Mouse (Mus musculus) fibroblast of lung, adult 2 months (primary cell): ENCODE measurements at regions not wholly inside any gene's neighbourhood (a gene's known extent, or its start where the extent isn't known, plus 50 kb on each side); places are given as distances from the start of the nearest gene placed in this dataset.

ENCODE experiments used
- DNase-seq: peaks from one replicate; pipeline ENCODE4 v3.0.0-alpha.2; 2011; ENCODE audit warnings: low read depth

DNA sequence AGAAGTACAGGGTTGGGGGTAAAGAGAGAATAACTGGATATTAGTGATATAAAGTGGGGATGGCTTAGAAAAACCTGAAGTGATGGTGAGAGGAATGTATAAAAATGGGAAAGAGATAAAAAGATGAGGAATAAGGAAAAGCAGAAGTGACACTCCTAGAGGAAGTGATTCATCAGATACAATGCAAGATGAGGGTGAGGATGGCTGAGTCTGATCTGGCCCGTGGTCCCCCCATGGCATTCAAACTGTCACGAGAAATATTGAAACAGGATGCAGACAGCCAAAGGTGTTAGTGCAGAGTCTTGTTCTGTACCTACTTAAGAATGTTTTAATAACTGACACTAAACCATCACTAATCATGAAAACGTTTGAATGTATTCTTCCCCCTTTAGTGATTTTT, 56.2 kb upstream of the Kitl start:
- DNase-seq = no peak

DNA sequence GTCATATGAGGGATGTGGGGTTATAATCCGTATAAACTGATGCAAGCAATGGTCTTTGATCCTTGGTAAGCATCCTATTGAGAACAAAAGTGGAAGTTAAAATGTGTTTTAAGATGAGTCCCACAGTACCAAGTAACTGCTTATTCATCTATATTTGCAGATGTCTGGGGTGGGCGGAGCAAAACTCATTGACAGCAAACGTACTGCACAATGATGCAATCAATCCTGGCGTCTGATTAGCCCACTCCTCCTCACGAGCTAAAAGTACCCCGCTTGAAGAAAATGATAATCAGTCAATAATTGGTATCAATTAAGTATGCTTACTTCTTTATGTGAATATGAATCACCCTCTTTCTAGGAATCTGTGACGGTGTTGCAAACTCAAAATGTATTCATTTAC, 62.9 kb upstream of the Kitl start:
- no peak for DNase-seq

DNA sequence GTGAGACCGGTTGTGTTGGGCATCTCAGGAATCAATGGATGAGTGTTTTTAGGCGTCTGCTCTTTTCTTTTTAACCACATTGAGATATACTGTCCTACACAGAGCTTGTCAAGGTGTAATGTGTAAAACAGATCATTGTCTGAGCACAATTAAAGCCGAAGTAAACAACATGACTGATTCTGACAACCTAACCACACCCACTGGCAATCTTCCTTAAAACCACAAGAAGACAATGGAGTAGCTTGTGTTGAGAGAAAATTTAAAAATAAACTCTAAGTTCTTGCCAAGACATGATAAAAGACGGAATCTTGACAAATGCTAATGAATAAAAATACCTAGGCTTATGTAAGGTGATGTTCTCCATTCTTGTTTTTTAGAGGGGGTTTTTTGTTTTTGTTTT, 63.7 kb upstream of the Kitl start:
- no peak for DNase-seq

GRCm38 (mm10) chr10:99951316-99951715, 64.1 kb upstream of the Kitl start:
- DNase-seq = peak; percentile 44

GRCm38 (mm10) chr10:99948740-99949139, 66.7 kb upstream of the Kitl start:
- DNase-seq = peak; percentile 3

DNA sequence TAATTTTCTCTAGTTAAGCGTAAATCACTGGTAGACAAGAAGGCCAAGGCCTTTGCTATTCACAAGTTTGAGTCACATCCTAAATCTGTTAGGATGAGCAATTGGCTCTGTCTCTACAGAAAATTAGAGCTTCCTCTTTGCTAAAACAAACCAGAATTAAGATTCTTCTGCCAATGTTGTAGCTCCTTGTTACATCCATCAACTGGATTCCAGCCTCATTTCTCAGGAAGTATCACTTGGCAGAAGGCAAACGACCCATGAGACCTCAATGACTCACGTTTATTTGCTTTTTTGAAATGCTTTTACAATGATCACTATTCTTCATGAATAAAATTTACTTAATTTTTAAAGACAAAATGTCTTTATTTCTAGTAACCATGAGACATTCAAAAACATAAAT, 70.0 kb upstream of the Kitl start:
- peak; percentile 35 for DNase-seq

- no peak for DNase-seq
These were observed 73.8 kb upstream of the Kitl start for GRCm38 (mm10) chr10:99941665-99942064.

DNA sequence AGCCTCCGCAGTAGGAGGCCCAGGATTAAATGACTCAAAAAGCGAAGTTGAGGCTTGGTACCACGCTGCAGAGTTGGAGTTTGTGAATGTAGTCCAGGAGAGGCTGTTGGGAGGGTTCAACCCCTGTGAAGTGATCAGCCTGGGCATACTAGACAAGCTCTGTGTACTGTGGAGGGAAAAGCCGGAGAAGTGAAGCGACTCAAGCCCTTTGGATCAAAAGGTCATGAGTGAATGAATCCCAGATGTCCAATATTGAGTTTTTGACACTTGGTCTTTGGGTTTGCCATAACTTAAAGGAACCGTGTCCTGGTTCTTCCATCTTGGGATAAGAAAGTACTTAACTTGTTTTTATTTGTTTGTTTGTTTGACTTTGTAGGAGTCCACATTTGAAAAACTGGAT, 76.5 kb upstream of the Kitl start:
- DNase-seq = no peak

GRCm38 (mm10) chr10:99937921-99938618, 77.4 kb upstream of the Kitl start:
- DNase-seq = peak; percentile 31

- no peak for DNase-seq
These were observed 86.2 kb upstream of the Kitl start for GRCm38 (mm10) chr10:99929191-99929590.

DNA sequence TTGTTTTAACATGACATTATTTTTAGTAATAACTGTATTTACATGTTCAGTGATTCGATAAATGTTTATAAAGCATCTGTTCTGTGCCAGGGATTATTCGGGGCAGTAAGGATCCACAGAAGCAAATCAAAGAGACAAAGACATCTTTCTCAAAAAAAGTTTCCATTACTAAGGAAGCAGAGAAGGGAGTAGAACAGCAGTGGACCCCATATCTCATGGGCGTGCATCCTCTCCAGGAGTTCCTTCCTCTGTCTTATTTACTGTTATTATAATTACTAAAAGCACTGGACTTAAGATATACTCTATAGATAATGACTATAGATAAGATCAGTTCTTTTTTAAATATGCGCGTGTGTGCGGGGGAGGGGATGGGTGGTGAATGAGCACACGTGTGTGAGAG, 87.5 kb upstream of the Kitl start:
- no peak for DNase-seq

GRCm38 (mm10) chr10:99926327-99926954, 89.0 kb upstream of the Kitl start:
- no peak for DNase-seq

- DNase-seq = no peak
These were observed 90.9 kb upstream of the Kitl start for GRCm38 (mm10) chr10:99924541-99924940.

GRCm38 (mm10) chr10:99919925-99920324, 95.5 kb upstream of the Kitl start:
- DNase-seq = no peak

DNA sequence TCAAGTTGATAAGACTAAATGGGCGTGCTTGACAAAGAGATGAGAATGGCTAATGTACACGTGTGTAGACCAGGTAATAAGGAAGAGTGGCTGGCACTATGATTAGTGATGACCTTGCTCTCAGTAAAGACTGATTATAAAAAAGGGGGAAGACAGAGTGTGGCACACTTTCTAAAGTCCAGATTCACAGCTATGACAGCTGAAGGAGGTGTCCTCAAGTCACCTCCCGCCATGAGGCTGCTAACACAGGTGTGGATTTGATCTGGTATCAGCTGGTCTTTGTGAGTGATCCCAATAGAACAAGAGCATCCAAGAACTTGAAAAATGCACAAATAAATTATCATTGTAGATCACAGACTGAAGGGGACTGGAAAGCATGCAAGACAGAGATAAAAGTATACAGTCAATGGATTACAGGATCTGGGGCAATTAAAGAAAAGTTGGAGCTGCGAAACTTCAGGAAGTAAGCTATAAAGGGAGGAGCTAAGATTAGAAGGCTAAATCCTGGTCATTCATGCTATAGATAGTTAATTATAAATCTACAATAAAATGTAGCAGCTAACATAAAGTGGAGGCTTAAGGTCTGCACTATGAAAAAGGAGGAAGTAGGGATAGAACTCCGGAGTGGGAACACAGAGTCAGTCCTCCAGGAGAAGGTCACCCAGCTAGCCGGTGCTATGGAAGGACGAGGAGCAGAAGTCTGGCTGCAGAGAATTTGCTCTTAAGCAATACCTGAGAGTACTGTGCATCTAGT, 96.7 kb upstream of the Kitl start:
- no peak for DNase-seq

- no peak for DNase-seq
These were observed 101.6 kb upstream of the Kitl start for GRCm38 (mm10) chr10:99913846-99914187.

DNA sequence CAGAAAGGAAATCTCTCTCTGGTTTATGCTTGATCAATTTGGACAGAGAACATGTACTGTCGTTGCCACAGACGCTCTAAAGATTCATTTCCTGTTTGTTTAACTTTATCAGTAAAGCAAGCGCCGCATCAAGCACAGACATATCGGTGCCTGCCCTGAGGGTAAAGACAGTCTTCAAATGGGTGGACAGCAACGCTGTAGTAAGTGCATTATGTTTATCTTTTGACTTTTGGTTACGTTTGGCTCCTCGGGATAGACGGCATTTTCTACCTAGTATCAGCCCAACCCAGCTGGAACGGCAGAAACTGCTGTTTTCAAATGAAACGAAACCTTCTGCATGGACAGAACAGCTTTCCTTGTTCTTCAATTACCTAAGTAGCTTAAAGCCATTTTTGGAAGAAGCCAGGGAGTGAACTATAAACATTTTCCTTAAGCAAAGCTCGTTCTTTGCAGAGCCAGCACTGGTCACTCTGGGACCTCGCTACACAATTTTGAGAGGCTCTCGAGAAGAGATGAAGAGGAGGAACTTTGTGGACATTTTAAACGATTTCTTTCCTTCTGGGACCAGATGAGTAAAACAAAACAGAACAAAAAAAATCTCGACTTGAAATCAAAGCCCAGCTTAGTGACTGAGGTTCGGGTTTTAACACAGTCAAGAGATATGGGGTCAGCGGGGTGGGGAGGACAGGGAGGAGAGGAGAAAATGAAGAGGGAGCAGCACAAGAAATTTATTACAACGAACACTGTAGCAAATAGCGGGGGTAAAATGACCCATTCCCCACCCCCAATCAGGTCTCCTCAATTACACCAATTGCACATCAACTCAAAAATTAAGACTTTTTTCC, 102.2 kb upstream of the Kitl start:
- DNase-seq = no peak

DNA sequence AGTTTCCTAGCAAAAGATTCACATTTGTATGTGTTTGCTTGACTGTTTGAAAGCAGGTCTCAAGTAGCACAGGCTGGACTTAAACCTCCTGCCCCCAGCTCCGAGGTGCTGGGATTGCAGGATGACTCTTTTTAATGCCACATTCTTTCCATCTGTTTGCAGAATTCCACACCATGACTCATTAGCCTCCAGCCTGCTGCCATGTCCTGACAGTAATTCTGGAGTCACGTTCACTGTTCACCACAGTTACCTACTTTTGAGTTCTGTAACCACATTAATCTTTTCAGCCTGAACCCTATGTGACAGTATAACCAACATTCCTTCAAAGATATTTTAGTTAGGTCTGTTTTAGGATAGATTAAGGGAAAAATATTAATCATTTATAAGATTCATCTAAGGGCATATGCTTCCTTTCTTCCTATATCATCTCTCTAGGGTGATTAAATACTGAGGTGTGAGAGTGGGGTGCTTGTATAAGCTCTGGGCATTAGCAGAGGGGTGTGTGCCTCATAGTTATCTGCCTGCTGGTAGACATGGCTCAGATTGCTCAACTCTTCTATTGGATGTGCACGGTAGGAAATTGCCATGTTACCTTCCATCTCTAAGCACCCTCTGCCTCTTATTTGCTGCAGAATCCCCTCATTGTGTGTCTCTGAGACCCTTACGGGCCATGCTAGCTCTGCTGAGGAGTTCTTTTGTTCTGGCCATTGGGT, 105.3 kb upstream of the Kitl start:
- peak; percentile 48 for DNase-seq

- DNase-seq = no peak
These were observed 107.4 kb upstream of the Kitl start for GRCm38 (mm10) chr10:99908044-99908443.

DNA sequence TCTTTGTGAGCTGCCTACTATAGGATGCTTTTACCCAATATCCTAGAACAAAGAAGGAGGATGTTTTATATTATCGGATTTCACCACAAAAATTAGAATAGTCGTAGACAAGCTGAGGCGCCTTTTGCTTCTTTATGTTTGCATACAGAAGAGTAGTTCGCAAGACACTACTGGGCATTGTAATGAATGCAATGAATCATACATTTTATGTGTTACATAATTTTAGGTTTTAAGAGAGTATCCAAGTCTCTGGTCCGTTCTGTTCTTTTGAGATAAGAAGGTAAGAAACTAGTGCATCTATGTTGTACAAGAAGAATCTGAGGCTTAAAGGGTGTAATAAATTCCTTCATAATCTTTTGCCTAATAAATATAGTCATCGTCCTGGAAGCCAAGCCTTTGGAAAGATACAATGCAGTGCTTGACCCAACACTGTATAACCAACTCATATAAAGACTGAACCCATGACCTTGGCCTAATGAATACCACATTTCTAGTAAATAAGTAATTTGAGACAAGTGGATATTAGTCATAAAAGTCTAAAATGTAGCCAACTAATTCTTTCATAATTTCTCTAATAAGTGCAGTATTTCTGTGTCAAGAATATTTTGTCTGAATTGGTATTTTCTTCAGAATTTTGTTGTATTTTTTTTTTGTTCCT, 108.5 kb upstream of the Kitl start:
- no peak for DNase-seq
